Mouse (Mus musculus) myocyte (in vitro differentiated cells): Measurements from ENCODE around the gene Itpkb.

Experiments used
- CEBPB ChIP-seq: IDR thresholded peaks from 2 replicates; pipeline ENCODE4 v1.6.1; 2011; ENCODE audit warnings: mild to moderate bottlenecking, moderate library complexity; ENCODE audit not compliant: poor library complexity, insufficient read depth, severe bottlenecking
- E2F4 ChIP-seq: IDR thresholded peaks from one replicate; pipeline ENCODE4 v1.6.1; 2011; ENCODE audit warnings: mild to moderate bottlenecking, control low read depth, moderate library complexity; ENCODE audit not compliant: insufficient read depth
- MAX ChIP-seq: IDR thresholded peaks from one replicate; pipeline ENCODE4 v1.6.1; 2011; ENCODE audit warnings: low read depth, mild to moderate bottlenecking, control low read depth
- MYOD1 ChIP-seq, 3 experiments: IDR thresholded peaks; one replicate each; pipeline ENCODE4 v1.6.1; 2011; ENCODE audit warnings: control low read depth in 2 of 3, low read depth in 2 of 3, mild to moderate bottlenecking in 2 of 3, moderate library complexity in 1 of 3; ENCODE audit not compliant: insufficient read length in 2 of 3, control insufficient read depth in 1 of 3
- MYOG ChIP-seq, 3 experiments: IDR thresholded peaks; one replicate each; pipeline ENCODE4 v1.6.1; 2011; ENCODE audit warnings: control low read depth in 2 of 3, low read depth in 2 of 3, mild to moderate bottlenecking in 2 of 3; ENCODE audit not compliant: insufficient read length in 2 of 3, control insufficient read depth in 1 of 3, insufficient read depth in 1 of 3
- POLR2A ChIP-seq: IDR thresholded peaks from one replicate; pipeline ENCODE4 v1.6.1; 2011; ENCODE audit warnings: low read depth, mild to moderate bottlenecking, control low read depth, moderate library complexity; ENCODE audit not compliant: insufficient read length
- POLR2AphosphoS2 ChIP-seq: IDR thresholded peaks from one replicate; pipeline ENCODE4 v1.6.1; 2011; ENCODE audit warnings: low read depth, control low read depth; ENCODE audit not compliant: insufficient read length
- REST ChIP-seq: IDR thresholded peaks from one replicate; pipeline ENCODE4 v1.6.1; 2011; ENCODE audit warnings: mild to moderate bottlenecking, control low read depth, moderate library complexity; ENCODE audit not compliant: insufficient read depth, insufficient read length
- TCF12 ChIP-seq: IDR thresholded peaks from one replicate; pipeline ENCODE4 v1.6.1; 2011; ENCODE audit warnings: mild to moderate bottlenecking, control low read depth; ENCODE audit not compliant: poor library complexity, insufficient read depth, severe bottlenecking
- USF1 ChIP-seq: IDR thresholded peaks from one replicate; pipeline ENCODE4 v1.6.1; 2011; ENCODE audit warnings: low read depth, mild to moderate bottlenecking, control low read depth, moderate library complexity

DNA sequence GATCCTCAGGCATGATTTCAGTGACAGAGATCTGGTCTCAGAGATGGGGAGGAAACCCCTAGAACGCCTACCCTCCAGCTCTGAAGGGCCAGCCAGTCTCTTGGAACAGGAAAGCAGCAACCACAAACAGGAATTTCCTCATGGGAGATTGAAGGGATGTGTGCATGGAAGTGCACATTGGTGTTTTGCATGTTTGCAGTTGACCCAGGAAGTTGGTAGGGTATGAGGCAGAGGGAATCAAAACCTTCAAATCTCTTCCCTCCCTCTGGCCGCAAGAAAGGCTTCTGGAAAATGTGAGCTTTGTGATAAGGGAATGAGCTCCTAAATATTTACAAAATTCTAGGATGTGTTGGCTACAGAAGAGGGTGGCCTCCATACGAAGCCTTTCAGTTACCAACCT lies 33.0 kb downstream of the Itpkb start:
- no peak for TF ChIP-seq POLR2A
- no peak for TF ChIP-seq CEBPB
- TF ChIP-seq MYOD1 (IDR thresholded peaks at IDR 0.05; ENCODE audit: control insufficient read depth in 1 of 3, insufficient read length in 2 of 3, low read depth in 2 of 3): no peak
- TF ChIP-seq TCF12: no peak
- TF ChIP-seq POLR2AphosphoS2: no peak
- no peak for TF ChIP-seq E2F4
- TF ChIP-seq USF1: no peak
- no peak for TF ChIP-seq MAX
- no peak for TF ChIP-seq MYOG (IDR thresholded peaks at IDR 0.05; ENCODE audit: control insufficient read depth in 1 of 3, insufficient read depth in 1 of 3, insufficient read length in 2 of 3, low read depth in 2 of 3)
- TF ChIP-seq REST: no peak
